Mouse (Mus musculus) forebrain, embryonic 16.5 days (tissue): ENCODE data around the gene Mknk2. TPM values are rescaled to one million over a fixed set of nuclear protein-coding genes. Genes with fewer than 3 reads are reported as not detected.

Experiments
- ATAC-seq: fragments of 200-750 bp; cut with Nextera tagmentation; 2 replicates; pipeline ENCODE4 v1.8.0; 2017; ENCODE audit warnings: mild to moderate bottlenecking, moderate library complexity
- H3K27ac ChIP-seq: fragments of 300-500 bp; sonication (generic); 2 replicates; pipeline ENCODE4 v1.5.1; 2014; ENCODE audit warnings: low read length, control low read depth
- H3K27me3 ChIP-seq: fragments of 300-500 bp; sonication (generic); replicated peaks from 2 replicates; pipeline ENCODE4 v1.6.1; 2014; ENCODE audit warnings: low read length; ENCODE audit not compliant: control insufficient read depth, insufficient read depth
- H3K36me3 ChIP-seq: fragments of 300-500 bp; sonication (generic); 2 replicates; pipeline ENCODE4 v1.6.1; 2014; ENCODE audit not compliant: control insufficient read depth, insufficient read depth
- H3K4me1 ChIP-seq: fragments of 300-500 bp; sonication (generic); replicated peaks from 2 replicates; pipeline ENCODE4 v1.6.1; 2014; ENCODE audit warnings: low read length; ENCODE audit not compliant: control insufficient read depth, insufficient read depth
- H3K4me2 ChIP-seq: fragments of 300-500 bp; sonication (generic); 2 replicates; pipeline ENCODE4 v1.6.1; 2014; ENCODE audit warnings: mild to moderate bottlenecking, low read length, control low read depth
- H3K4me3 ChIP-seq: fragments of 300-500 bp; sonication (generic); replicated peaks from 2 replicates; pipeline ENCODE4 v1.5.1; 2014; ENCODE audit warnings: mild to moderate bottlenecking, low read length, control low read depth
- H3K9ac ChIP-seq: fragments of 300-500 bp; sonication (generic); replicated peaks from 2 replicates; pipeline ENCODE4 v1.6.1; 2014; ENCODE audit warnings: low read depth, low read length, control low read depth
- H3K9me3 ChIP-seq: fragments of 300-500 bp; sonication (generic); 2 replicates; pipeline ENCODE4 v1.6.1; 2016; ENCODE audit warnings: low read length; ENCODE audit not compliant: control insufficient read depth
- WGBS: fragments of 180-500 bp; shearing (Covaris S2); extraction: QIAGEN DNeasy Blood & Tissue Kit; methylation state at CpG from one replicate; pipeline ENCODE4 v1.1.7; 2014; 5-methylcytosine and 5-hydroxymethylcytosine counted together
- polyA plus RNA-seq: library from polyadenylated mRNA; unstranded; fragments of >200 nt; fragmentation: Nextera tagmentation; extraction: Ambion mirVana; gene quantifications from 2 replicates; pipeline ENCODE4 v1.2.1, GENCODE M21; 2015

Gene Mknk2
- polyA plus RNA-seq, 1 experiment from 2014 or later, result 61.2 TPM

- no peak for ATAC-seq
- WGBS, result 64% methylated on average over 4 of the region's 4 CpGs
- H3K36me3 ChIP-seq, result peaks cover 34% of the 10 kb centered on the region
Observed at GRCm38 (mm10) chr10:80665459-80665858, 12.5 kb downstream of the Mknk2 start.

DNA sequence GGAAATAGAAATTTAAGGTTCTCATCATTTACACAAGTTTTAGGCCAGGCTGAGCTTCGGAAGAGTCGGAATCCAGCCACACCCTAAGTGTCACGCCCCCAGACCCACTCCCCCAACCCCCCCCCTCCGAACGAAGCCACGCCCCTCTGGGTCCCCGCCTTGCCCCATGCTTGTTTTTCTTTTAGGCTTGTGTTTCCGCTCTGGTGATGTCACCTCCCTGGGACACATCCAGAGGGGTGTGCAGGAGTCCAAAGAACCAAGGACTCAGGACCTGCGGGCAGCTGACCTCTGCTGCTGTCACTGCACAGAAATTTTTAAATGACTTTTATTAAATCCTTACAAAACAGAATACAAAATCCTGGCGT is 12.9 kb downstream of the Mknk2 start:
- Histone ChIP-seq H3K4me3 (no peak overlapping the region), H3K9me3 (no peaks in the 10 kb centered on the region), H3K36me3 (peaks cover 34% of the 10 kb centered on the region), H3K9ac (no peak overlapping the region), H3K4me2 (no peak overlapping the region), H3K4me1 (0 out of 2 replicates have a peak, but pooled peaks cover 4% of the 10 kb centered on the region), H3K27me3 (no peaks in the 10 kb centered on the region), H3K27ac (no peak overlapping the region)
- no peak for ATAC-seq
- 23% methylated on average over 10 of the region's 10 CpGs for WGBS

More at GRCm38 (mm10) chr10:80665459-80665858, 12.5 kb downstream of the Mknk2 start:
- Histone ChIP-seq H3K4me2 (no peak overlapping the region), H3K9ac (no peak overlapping the region), H3K9me3 (no peaks in the 10 kb centered on the region), H3K4me3 (no peak overlapping the region), H3K4me1 (0 out of 2 replicates have a peak, but pooled peaks cover 4% of the 10 kb centered on the region), H3K27me3 (no peaks in the 10 kb centered on the region), H3K27ac (no peak overlapping the region)

- H3K4me3 ChIP-seq, result no peak overlapping the region
- no peak overlapping the region for H3K9ac ChIP-seq
- peaks cover 32% of the 10 kb centered on the region for H3K36me3 ChIP-seq
- ATAC-seq, result 0 out of 2 replicates have a peak, but pooled peaks have one; percentile 31
- 49% methylated on average over 16 of the region's 16 CpGs for WGBS
- 0 out of 2 replicates have a peak, but pooled peaks cover 4% of the 10 kb centered on the region for H3K4me1 ChIP-seq
- H3K9me3 ChIP-seq, result no peaks in the 10 kb centered on the region
- H3K27ac ChIP-seq, result no peak overlapping the region
- no peak overlapping the region for H3K4me2 ChIP-seq
- H3K27me3 ChIP-seq, result no peaks in the 10 kb centered on the region
Observed at GRCm38 (mm10) chr10:80664197-80665015, 13.5 kb downstream of the Mknk2 start.

GRCm38 (mm10) chr10:80663485-80664196 is 14.3 kb downstream of the Mknk2 start:
- Histone ChIP-seq H3K4me2 (no peak overlapping the region), H3K27me3 (no peaks in the 10 kb centered on the region), H3K9ac (no peak overlapping the region), H3K9me3 (no peaks in the 10 kb centered on the region), H3K36me3 (peaks cover 24% of the 10 kb centered on the region), H3K4me3 (no peak overlapping the region), H3K4me1 (peaks cover 9% of the 10 kb centered on the region; the same call in 1 of the 2 replicates), H3K27ac (no peak overlapping the region)
- no peak for ATAC-seq
- 62% methylated on average over 5 of the region's 5 CpGs for WGBS

DNA sequence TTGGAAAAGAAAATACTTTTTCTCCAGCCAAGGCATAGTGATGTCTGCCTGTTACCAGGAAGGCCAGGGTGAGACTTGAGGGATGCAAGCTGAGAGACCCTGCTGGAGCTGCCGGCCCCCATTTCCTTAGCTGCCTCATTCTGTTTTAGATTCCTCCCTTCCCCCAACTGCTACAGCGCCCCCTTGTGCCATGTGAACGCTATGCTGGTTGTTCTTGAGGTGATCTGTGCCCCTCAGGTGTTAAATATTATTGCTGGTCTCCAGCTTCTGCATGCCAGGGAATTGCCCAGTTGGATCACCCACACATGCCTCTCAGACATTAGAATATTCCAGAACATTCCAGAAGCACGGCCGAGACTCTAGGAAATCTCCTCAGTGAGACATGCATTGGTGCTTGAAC is 16.8 kb downstream of the Mknk2 start:
- Histone ChIP-seq H3K4me3 (no peak overlapping the region), H3K4me1 (peaks cover 11% of the 10 kb centered on the region; the same call in 1 of the 2 replicates), H3K27me3 (no peaks in the 10 kb centered on the region), H3K9me3 (no peaks in the 10 kb centered on the region), H3K4me2 (no peak overlapping the region), H3K9ac (no peak overlapping the region), H3K36me3 (peaks cover under 1% of the 10 kb centered on the region; the same call in 1 of the 2 replicates), H3K27ac (no peak overlapping the region)
- no peak for ATAC-seq
- WGBS, result 36% methylated on average over 5 of the region's 5 CpGs

DNA sequence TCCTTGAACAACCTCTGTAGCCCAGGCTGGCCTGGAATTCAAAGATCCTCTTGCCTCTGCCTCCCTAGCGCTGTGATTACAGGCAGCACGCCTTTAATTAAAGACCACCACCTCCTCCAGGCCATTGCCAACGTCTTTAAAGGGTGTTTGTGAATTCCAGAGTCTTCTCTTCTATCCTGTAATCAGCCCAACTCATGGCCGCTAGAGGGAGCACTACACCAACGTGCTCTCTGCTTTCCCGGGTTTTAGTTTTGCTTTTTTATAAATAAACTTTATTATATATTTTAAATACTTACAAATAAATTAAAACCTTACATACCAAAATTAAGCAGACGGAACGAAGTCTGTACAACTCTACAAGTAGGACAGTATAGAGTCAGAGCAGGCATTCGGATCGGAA is 18.7 kb downstream of the Mknk2 start:
- H3K4me3 ChIP-seq, result peak overlapping the region; percentile 36
- no peak for ATAC-seq
- WGBS, result 5% methylated on average over 10 of the region's 10 CpGs
- H3K4me1 ChIP-seq, result peaks cover 22% of the 10 kb centered on the region
- H3K9ac ChIP-seq, result no peak overlapping the region
- H3K4me2 ChIP-seq, result peak overlapping the region; percentile 50
- H3K9me3 ChIP-seq, result no peaks in the 10 kb centered on the region
- no peaks in the 10 kb centered on the region for H3K36me3 ChIP-seq
- H3K27me3 ChIP-seq, result no peaks in the 10 kb centered on the region
- peak overlapping the region; percentile 21; the same call in 1 of the 2 replicates for H3K27ac ChIP-seq

- no peaks in the 10 kb centered on the region for H3K9me3 ChIP-seq
- 77% methylated on average over 4 of the region's 4 CpGs for WGBS
- no peaks in the 10 kb centered on the region for H3K36me3 ChIP-seq
- no peak overlapping the region for H3K4me2 ChIP-seq
- H3K9ac ChIP-seq, result no peak overlapping the region
- H3K27ac ChIP-seq, result peak overlapping the region; percentile 21; the same call in 1 of the 2 replicates
- H3K4me1 ChIP-seq, result peaks cover 24% of the 10 kb centered on the region
- no peaks in the 10 kb centered on the region for H3K27me3 ChIP-seq
- ATAC-seq, result no peak
- no peak overlapping the region for H3K4me3 ChIP-seq
Observed at GRCm38 (mm10) chr10:80658841-80659202, 19.1 kb downstream of the Mknk2 start.

- H3K4me1 ChIP-seq, result peaks cover 24% of the 10 kb centered on the region
- no peaks in the 10 kb centered on the region for H3K36me3 ChIP-seq
- no peaks in the 10 kb centered on the region for H3K9me3 ChIP-seq
- no peaks in the 10 kb centered on the region for H3K27me3 ChIP-seq
- no peak overlapping the region for H3K27ac ChIP-seq
- WGBS, result 87% methylated on average over 14 of the region's 14 CpGs
- no peak overlapping the region for H3K9ac ChIP-seq
- no peak for ATAC-seq
- no peak overlapping the region for H3K4me3 ChIP-seq
- no peak overlapping the region for H3K4me2 ChIP-seq
Observed at GRCm38 (mm10) chr10:80658194-80658840, 19.6 kb downstream of the Mknk2 start.
